Mouse (Mus musculus): ENCODE results near the gene Pecam1.

DNA sequence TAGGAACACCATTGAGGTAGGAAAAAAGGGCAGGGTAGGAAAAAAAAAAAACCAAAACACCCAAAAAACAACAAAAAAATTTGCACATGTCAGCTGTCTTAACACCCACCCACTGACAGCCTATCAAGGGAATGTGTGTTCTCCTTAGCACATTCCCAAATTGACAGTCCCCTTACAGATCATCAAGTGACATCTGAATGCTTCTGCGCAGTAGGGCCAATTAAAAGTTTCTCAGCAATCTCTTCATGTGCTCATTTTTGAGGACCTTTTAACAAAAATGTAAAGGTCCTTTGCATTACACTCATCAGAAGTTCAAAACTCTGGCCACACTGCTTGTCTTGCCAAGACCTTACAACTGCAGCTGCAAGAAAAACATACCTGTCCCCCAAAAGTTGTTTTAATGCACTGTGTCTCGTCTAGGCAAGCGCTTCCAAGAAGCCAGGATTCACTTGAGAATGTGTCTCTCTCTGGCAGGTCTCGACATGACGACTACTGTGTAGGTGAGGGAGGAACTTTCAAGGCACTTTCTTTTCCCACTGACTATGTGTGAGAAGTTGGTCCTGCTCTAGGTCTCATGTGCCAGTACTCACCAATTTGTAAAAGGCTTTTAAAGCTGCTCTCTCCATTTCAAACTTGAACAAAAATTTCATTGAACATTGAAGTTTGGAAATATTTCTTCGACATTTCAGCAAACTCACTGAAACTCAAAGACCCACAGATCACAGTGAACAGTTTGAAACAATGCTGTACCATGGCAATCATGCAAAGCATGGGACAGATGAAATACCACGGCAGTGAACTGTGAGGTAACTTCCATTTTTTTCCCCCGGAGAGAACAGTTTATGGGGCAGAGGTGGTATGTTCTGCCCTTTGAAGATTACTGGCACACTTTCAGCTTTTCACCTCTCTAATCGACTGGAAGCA is 32.7 kb upstream of the Pecam1 start:
- TF ChIP-seq CTCF (IDR thresholded peaks at IDR 0.05; ENCODE audit: low read depth, low read length) (no peak), GATA1 (IDR thresholded peaks at IDR 0.05; ENCODE audit: borderline replicate concordance, low read length) (no peak), TAL1 (conservative IDR thresholded peaks at IDR 0.05; ENCODE audit: low read depth, low read length) (no peak)

Measured in G1E (cell line).